Mouse (Mus musculus) intestine, embryonic 15.5 days (tissue): ENCODE data around the gene Mks1. TPM values are rescaled to one million over a fixed set of nuclear protein-coding genes. Genes with fewer than 3 reads are reported as not detected.
"Not testable (repeated sequence)": the region's sequence is repeated elsewhere in the genome, so short reads cannot be mapped to it uniquely, and the experiment has no call there.

Experiments used
- ATAC-seq: fragments of 200-750 bp; cut with Nextera tagmentation; 2 replicates; pipeline ENCODE4 v1.8.0; 2017; ENCODE audit warnings: moderate TSS enrichment, moderate library complexity
- H3K27ac ChIP-seq: fragments of 300-500 bp; sonication (generic); 2 replicates; pipeline ENCODE4 v1.5.1; 2015; ENCODE audit warnings: mild to moderate bottlenecking, inconsistent platforms
- H3K27me3 ChIP-seq: fragments of 300-500 bp; sonication (generic); replicated peaks from 2 replicates; pipeline ENCODE4 v1.6.1; 2015; ENCODE audit warnings: inconsistent platforms
- H3K36me3 ChIP-seq: fragments of 300-500 bp; sonication (generic); 2 replicates; pipeline ENCODE4 v1.6.1; 2015; ENCODE audit warnings: inconsistent platforms
- H3K4me1 ChIP-seq: fragments of 300-500 bp; sonication (generic); replicated peaks from 2 replicates; pipeline ENCODE4 v1.6.1; 2015; ENCODE audit warnings: inconsistent platforms
- H3K4me2 ChIP-seq: fragments of 300-500 bp; sonication (generic); replicated peaks from 2 replicates; pipeline ENCODE4 v1.6.1; 2015; ENCODE audit warnings: mild to moderate bottlenecking, inconsistent platforms
- H3K4me3 ChIP-seq: fragments of 300-500 bp; sonication (generic); replicated peaks from 2 replicates; pipeline ENCODE4 v1.5.1; 2015; ENCODE audit warnings: inconsistent platforms
- H3K9ac ChIP-seq: fragments of 300-500 bp; sonication (generic); 2 replicates; pipeline ENCODE4 v1.6.1; 2015; ENCODE audit warnings: inconsistent platforms
- H3K9me3 ChIP-seq: fragments of 300-500 bp; sonication (generic); 2 replicates; pipeline ENCODE4 v1.6.1; 2016; ENCODE audit warnings: inconsistent platforms
- WGBS: fragments of 180-500 bp; shearing (Covaris S2); methylation state at CpG from one replicate; pipeline ENCODE4 v1.1.7; 2015; 5-methylcytosine and 5-hydroxymethylcytosine counted together
- polyA plus RNA-seq: library from polyadenylated mRNA; unstranded; fragments of >200 nt; fragmentation: Nextera tagmentation; extraction: Ambion mirVana; gene quantifications from 2 replicates; pipeline ENCODE4 v1.2.1, GENCODE M21; 2015

Gene Mks1
- polyA plus RNA-seq, 1 experiment from 2014 or later, result 10.2 TPM

DNA sequence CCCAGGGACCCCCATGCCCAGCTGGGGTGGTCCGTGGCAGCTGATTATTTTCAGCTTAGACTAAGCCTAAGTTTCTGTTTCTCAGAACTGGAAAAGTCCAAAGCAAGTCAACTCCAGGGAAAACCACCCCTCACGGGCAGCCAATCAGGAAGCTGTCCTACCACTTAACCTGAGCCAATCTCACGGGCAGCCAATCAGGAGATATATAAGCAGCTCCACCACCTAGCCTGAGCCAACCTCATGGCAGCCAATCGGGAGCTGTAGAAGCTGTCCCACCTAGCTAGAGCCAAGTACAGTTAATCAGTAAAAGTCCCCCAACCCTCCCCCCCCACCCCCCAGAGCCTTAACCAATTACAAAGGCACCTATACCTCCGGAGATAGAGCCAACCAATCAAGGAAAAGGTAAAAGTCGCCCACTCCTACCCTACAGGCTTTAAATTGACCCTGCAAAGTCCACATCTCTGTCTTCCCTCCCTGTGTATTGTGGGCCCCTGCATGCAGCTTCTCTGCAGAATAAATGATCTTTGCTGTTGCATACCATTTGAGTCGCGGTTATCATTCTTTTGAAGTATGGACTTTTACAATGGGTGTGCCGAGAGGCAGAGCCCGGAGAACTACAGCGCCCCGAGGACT is 5.9 kb upstream of the Mks1 start:
- Histone ChIP-seq H3K36me3 (no peaks in the 10 kb centered on the region), H3K27ac (peak overlapping the region; percentile 40; the same call in 1 of the 2 replicates), H3K9ac (no peak overlapping the region), H3K27me3 (no peaks in the 10 kb centered on the region), H3K9me3 (no peaks in the 10 kb centered on the region), H3K4me1 (no peaks in the 10 kb centered on the region), H3K4me3 (no peak overlapping the region), H3K4me2 (peak overlapping the region; percentile 12; the same call in 1 of the 2 replicates)
- ATAC-seq, result peak; percentile 94
- 60% methylated on average over 12 of the region's 12 CpGs for WGBS

DNA sequence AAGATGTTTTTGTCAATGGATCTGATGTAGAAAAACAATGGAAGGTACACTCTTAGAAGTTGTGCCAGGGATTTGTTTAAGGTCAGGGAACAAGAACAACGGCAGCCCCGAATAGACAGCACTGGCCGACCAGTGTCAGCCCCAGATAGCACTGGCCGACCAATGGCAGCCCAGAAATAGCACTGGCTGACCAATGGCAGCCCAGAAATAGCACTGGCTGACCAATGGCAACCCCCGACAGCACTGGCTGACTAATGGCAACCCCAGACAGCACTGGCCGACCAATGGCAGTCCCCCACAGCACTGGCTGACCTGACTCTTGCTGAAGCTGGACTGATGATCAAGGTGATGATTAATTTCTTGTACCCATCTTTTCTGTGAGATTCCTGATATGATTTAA is 5.1 kb upstream of the Mks1 start:
- WGBS, result 68% methylated on average over 6 of the region's 6 CpGs
- ATAC-seq, result no peak
- H3K4me2 ChIP-seq, result no peak overlapping the region
- no peak overlapping the region for H3K27ac ChIP-seq
- no peak overlapping the region for H3K9ac ChIP-seq
- H3K4me1 ChIP-seq, result no peaks in the 10 kb centered on the region
- no peaks in the 10 kb centered on the region for H3K9me3 ChIP-seq
- no peaks in the 10 kb centered on the region for H3K36me3 ChIP-seq
- no peak overlapping the region for H3K4me3 ChIP-seq
- H3K27me3 ChIP-seq, result no peaks in the 10 kb centered on the region

DNA sequence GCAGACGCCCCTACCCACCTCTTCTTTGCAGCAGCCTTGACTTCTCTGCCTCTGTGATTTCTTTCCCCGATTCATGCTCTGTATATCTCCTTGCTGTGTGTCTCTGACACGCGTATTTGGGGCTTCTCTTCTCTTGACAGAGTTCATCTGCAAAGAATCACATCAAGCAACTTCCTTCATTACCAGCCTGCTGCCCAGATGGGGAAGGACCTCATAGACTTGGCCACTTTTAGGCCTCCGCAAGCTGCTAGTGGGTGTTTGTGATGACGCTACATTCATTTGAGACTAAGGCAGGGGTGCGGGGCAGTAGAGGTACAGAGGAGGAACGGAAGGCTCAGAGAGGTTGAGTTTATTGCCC is 561 bp downstream of the Mks1 start:
- WGBS, result 34% methylated on average over 8 of the region's 8 CpGs
- Histone ChIP-seq H3K36me3 (0 out of 2 replicates have a peak, but pooled peaks cover 6% of the 10 kb centered on the region), H3K27ac (peak overlapping the region; percentile 66; the same call in 1 of the 2 replicates), H3K9ac (peak overlapping the region; percentile 51), H3K9me3 (no peaks in the 10 kb centered on the region), H3K27me3 (no peaks in the 10 kb centered on the region), H3K4me3 (peak overlapping the region; percentile 64), H3K4me1 (peaks cover 3% of the 10 kb centered on the region), H3K4me2 (peak overlapping the region; percentile 85)
- peak; percentile 46 for ATAC-seq

DNA sequence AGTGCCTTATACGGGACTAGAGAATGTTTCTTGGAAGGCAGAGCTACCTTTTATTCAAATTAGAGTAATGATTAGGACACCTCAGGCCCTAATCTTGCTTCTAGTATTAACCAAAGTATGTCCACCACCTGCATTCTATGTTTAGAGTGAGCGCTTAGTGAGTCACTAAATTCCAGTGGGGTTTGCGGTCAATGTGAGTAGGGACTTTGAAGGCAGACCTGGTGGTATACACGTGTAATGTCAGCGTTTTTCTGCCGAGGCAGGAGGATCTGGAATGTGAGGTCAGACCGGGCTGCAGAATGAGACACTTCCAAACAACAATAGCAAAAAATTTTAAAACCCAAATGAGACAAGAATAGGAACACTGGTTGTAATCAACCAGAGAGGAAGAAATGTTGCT is 1.5 kb downstream of the Mks1 start:
- H3K9ac ChIP-seq, result no peak overlapping the region
- H3K27me3 ChIP-seq, result no peaks in the 10 kb centered on the region
- H3K27ac ChIP-seq, result no peak overlapping the region
- 0 out of 2 replicates have a peak, but pooled peaks cover 6% of the 10 kb centered on the region for H3K36me3 ChIP-seq
- H3K4me2 ChIP-seq, result no peak overlapping the region
- peaks cover 3% of the 10 kb centered on the region for H3K4me1 ChIP-seq
- 87% methylated on average over 7 of the region's 7 CpGs for WGBS
- no peak overlapping the region for H3K4me3 ChIP-seq
- no peak for ATAC-seq
- H3K9me3 ChIP-seq, result no peaks in the 10 kb centered on the region

DNA sequence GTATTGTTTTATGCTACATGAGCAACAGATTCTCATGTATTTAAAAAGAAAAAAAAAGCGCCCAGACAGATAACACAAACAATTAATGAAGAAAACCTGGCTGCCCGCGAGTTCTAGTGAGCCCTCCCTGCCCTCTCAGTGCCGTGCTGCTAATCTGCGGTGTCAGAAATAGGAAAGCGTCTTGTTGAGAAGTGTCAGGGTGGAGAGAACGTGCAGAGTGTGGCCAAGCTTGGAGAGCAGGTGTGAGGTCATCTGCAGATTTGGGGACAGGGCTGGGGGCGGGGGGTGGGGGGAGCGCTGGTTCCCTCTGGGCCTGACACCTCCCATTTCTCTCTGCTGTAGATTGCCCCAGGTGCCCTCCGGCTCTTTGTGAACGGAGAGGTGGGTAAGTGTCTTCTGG is 6.3 kb downstream of the Mks1 start:
- WGBS, result 88% methylated on average over 11 of the region's 11 CpGs
- H3K4me3 ChIP-seq, result no peak overlapping the region
- H3K4me1 ChIP-seq, result no peaks in the 10 kb centered on the region
- H3K27ac ChIP-seq, result no peak overlapping the region
- H3K9me3 ChIP-seq, result no peaks in the 10 kb centered on the region
- no peaks in the 10 kb centered on the region for H3K27me3 ChIP-seq
- no peak overlapping the region for H3K9ac ChIP-seq
- no peak overlapping the region for H3K4me2 ChIP-seq
- H3K36me3 ChIP-seq, result peaks cover 6% of the 10 kb centered on the region; the same call in 1 of the 2 replicates
- no peak for ATAC-seq

DNA sequence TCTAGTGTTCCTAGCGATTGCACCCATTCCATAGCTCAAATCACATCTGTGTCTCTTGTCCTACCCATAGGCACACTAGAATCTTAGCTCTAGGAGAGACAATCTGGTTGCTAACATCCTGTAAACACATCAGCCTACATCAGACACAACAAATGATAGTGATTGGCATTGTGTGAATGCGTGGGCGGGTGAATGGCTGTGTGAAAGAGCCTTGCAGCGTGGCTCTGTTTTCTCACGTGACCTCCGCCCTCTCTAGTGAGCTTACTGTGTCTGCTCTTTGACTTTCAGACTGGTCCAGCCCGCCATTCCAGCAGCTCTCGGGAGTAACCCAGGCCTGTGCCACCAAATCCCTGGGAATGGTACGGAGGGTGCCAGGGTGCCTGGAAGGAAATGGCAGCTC is 7.4 kb downstream of the Mks1 start:
- Histone ChIP-seq H3K27me3 (no peaks in the 10 kb centered on the region), H3K36me3 (peaks cover 6% of the 10 kb centered on the region; the same call in 1 of the 2 replicates), H3K4me2 (no peak overlapping the region), H3K9ac (no peak overlapping the region), H3K27ac (no peak overlapping the region), H3K4me1 (no peaks in the 10 kb centered on the region), H3K4me3 (no peak overlapping the region), H3K9me3 (no peaks in the 10 kb centered on the region)
- WGBS, result 79% methylated on average over 9 of the region's 9 CpGs
- ATAC-seq, result no peak

DNA sequence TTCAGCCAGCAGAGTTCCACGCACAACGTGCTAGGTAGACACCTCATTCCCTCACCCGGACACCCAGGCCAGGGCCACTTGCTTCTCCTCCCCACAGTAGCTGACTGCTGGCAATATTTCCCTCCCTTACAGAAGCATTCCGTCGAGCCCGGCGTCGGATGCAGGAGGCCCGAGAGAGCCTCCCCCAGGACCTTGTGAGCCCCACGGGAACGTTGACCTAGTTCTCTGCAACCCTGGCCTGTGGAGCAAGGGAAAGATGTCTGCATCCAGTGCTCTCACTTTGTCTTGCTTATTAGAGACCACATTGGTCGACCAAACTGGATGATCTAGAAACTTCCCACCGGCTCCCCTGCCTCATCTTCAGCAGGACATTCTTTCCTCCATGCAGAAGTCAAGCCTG is 9.8 kb downstream of the Mks1 start:
- H3K4me1 ChIP-seq, result no peaks in the 10 kb centered on the region
- H3K27ac ChIP-seq, result no peak overlapping the region
- no peaks in the 10 kb centered on the region for H3K9me3 ChIP-seq
- H3K27me3 ChIP-seq, result no peaks in the 10 kb centered on the region
- 89% methylated on average over 13 of the region's 13 CpGs for WGBS
- no peak overlapping the region for H3K9ac ChIP-seq
- H3K4me3 ChIP-seq, result no peak overlapping the region
- H3K36me3 ChIP-seq, result peaks cover 5% of the 10 kb centered on the region; the same call in 1 of the 2 replicates
- no peak overlapping the region for H3K4me2 ChIP-seq
- no peak for ATAC-seq

DNA sequence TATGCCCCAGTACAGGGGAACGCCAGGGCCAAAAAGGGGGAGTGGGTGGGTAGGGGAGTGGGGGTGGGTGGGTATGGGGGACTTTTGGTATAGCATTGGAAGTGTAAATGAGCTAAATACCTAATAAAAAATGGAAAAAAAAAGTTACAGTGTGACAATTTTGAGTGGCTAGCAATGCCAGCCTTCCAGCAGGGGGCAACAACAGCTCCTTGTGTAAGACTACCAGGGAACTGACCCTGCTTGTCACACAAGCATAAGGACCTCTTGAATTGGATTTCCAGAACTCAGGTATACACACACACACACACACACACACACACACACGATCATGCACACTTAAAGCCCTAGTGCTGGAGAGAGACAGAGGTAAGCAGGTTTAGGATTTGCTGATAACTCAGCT is 13.9 kb downstream of the Mks1 start:
- not testable (repeated sequence) for H3K27ac ChIP-seq, ATAC-seq, H3K4me3 ChIP-seq, H3K4me2 ChIP-seq, H3K9me3 ChIP-seq, H3K36me3 ChIP-seq, H3K27me3 ChIP-seq, H3K4me1 ChIP-seq, H3K9ac ChIP-seq
- WGBS, result 80% methylated on average over 1 of the region's 2 CpGs

DNA sequence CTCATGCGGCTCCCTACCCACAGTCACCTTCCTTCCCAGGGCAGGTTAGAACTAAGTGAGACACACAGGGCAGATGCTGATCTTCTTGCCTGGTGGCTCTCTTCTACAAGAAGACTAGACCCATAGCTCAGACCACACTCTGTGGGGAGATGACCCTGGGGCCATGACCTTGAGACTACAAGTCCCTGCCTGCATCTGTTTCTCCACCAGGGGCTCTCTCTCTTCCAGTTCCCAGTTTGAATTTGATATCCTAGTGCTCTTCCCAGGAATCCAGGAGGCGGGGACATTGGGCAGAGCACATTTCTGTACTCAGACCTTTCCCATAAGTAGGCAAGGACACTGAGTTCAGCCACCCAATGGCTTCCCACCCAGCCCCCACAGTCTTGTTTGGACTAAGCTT is 17.1 kb downstream of the Mks1 start:
- ATAC-seq, result no peak
- Histone ChIP-seq H3K27me3 (no peaks in the 10 kb centered on the region), H3K36me3 (no peaks in the 10 kb centered on the region), H3K27ac (no peak overlapping the region), H3K9ac (no peak overlapping the region), H3K4me1 (no peaks in the 10 kb centered on the region), H3K9me3 (no peaks in the 10 kb centered on the region), H3K4me2 (no peak overlapping the region), H3K4me3 (no peak overlapping the region)
- WGBS, result 74% methylated on average over 2 of the region's 2 CpGs

DNA sequence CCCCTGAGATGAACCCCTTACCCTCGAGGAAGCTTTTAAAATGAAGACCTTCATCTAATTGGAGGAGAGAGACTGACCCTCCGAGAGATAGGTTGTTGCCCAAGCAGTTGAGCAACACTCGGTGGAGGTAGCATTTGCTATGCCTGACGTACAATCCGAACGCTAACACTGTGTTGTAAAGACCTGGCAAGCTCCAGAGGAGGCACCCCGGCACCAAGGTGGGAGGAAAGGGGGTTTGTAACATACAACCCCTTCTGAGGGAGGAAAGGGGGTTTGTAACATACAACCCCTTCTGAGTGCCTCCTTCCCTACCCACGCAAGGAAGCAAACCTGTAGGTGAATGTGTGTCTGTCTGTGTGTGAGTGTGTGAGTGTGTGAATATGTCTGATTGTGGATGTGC is 18.8 kb downstream of the Mks1 start:
- Histone ChIP-seq H3K4me2 (no peak overlapping the region), H3K9ac (no peak overlapping the region), H3K4me1 (no peaks in the 10 kb centered on the region), H3K27ac (no peak overlapping the region), H3K9me3 (no peaks in the 10 kb centered on the region), H3K36me3 (no peaks in the 10 kb centered on the region), H3K27me3 (no peaks in the 10 kb centered on the region; the same call in 1 of the 2 replicates), H3K4me3 (no peak overlapping the region)
- 34% methylated on average over 8 of the region's 8 CpGs for WGBS
- ATAC-seq, result no peak

DNA sequence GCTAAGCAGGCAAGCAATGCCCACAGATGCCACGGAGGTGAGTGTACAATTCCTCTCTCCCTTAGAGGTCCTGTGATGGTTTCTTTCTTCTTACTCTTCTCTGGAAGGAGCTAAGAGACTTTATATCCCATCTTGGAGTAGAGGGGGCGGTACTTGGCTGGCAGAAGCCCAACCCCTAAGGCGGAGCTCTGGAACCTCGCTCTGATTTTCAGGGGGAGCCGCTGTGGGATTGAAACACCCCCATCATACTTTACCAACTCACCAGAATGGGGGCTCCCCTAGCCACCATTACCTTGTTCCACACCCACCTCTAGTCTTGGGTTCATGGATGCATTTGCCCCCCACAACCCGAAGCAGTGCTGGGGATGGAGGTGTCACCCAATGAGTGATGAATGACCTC is 22.4 kb downstream of the Mks1 start, which contains the start of gene Epx:
Gene Epx, minus strand, starts transcription at position 101 of the 400 bp plus-strand sequence.
- Histone ChIP-seq H3K4me1 (0 out of 2 replicates have a peak, but pooled peaks cover 3% of the 10 kb centered on the region), H3K9me3 (no peaks in the 10 kb centered on the region), H3K4me2 (no peak within 1 kb of the TSS), H3K27ac (no peak within 1 kb of the TSS), H3K4me3 (no peak within 1 kb of the TSS), H3K36me3 (no peaks in the 10 kb centered on the region), H3K9ac (no peak within 1 kb of the TSS), H3K27me3 (no peaks in the 10 kb centered on the region; the same call in 1 of the 2 replicates)
- no peak for ATAC-seq
- WGBS, result 74% methylated on average over 6 of the region's 6 CpGs

DNA sequence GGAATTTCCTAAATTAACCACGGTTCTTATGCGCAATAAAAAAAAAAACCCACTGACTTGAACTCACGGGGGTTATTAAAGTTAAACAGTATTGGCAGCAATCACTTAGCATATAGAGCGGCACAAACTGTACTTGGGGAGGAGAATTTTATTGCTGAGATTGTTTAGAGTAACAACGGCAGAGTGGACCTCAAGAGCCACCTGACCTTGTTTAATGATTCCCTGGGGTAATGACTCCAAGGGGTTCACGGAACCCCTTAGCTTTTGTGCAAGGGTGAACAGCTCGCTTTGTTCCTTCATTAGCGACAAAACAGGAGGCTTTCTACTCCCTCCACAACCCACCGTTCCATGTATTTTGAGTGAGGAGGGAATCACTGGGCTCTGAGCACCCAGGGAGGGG is 26.8 kb downstream of the Mks1 start:
- Histone ChIP-seq H3K4me1 (0 out of 2 replicates have a peak, but pooled peaks cover 3% of the 10 kb centered on the region), H3K27ac (no peak overlapping the region), H3K36me3 (no peaks in the 10 kb centered on the region), H3K9ac (no peak overlapping the region), H3K4me2 (0 out of 2 replicates have a peak overlapping the region, but pooled peaks have one; percentile 20), H3K9me3 (no peaks in the 10 kb centered on the region), H3K4me3 (no peak overlapping the region), H3K27me3 (no peaks in the 10 kb centered on the region; the same call in 1 of the 2 replicates)
- peak; percentile 67 for ATAC-seq
- WGBS, result 42% methylated on average over 9 of the region's 9 CpGs

DNA sequence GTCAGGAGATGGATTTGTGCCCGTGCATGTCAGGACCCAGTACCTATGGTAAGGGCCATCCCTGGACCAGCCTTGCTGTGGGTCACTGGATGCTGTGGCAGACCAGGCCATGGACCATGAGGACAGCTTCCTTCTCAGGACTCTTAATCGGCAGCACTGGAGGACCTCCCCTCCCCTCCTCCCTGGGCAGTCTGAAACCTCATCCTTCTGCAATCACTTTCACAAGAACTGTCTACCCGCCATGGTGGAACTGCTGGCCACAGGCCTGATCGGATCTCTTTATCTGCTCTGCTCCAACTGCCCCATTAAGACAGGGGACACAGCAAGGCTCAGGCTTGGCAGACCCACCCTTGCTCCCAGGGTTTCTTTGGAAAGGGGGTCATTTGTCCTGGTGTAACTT is 28.7 kb downstream of the Mks1 start:
- H3K4me1 ChIP-seq, result 0 out of 2 replicates have a peak, but pooled peaks cover 3% of the 10 kb centered on the region
- H3K27me3 ChIP-seq, result no peaks in the 10 kb centered on the region
- WGBS, result 62% methylated on average over 4 of the region's 4 CpGs
- no peaks in the 10 kb centered on the region for H3K9me3 ChIP-seq
- no peak overlapping the region for H3K4me2 ChIP-seq
- no peaks in the 10 kb centered on the region for H3K36me3 ChIP-seq
- ATAC-seq, result no peak
- no peak overlapping the region for H3K27ac ChIP-seq
- H3K9ac ChIP-seq, result no peak overlapping the region
- H3K4me3 ChIP-seq, result no peak overlapping the region
